Mouse (Mus musculus) spleen, adult 12 weeks (tissue): ENCODE data around the gene Rsph9.

ENCODE experiments used
- DNase-seq: peaks from one replicate; pipeline ENCODE4 v3.0.0; 2022; ENCODE audit warnings: low spot score

Rsph9 gene

DNA sequence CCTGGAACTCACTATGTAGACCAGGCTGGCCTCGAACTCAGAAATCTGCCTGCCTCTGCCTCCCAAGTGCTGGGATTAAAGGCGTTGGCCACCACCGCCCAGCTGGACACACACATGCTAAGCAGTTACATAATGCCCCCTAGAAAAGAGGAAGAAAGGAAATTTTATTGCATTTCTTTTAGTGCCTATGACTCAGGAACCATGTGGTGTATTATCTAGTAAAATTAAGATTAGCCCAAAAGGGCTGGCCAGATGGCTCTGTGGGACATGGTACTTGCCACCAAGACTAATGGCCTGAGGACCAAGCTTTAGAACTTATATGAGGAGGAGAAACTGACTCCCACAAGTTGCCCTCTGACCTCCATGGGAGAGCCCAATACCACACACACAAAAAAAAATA is 4.1 kb downstream of the Rsph9 start:
- no peak for DNase-seq

DNA sequence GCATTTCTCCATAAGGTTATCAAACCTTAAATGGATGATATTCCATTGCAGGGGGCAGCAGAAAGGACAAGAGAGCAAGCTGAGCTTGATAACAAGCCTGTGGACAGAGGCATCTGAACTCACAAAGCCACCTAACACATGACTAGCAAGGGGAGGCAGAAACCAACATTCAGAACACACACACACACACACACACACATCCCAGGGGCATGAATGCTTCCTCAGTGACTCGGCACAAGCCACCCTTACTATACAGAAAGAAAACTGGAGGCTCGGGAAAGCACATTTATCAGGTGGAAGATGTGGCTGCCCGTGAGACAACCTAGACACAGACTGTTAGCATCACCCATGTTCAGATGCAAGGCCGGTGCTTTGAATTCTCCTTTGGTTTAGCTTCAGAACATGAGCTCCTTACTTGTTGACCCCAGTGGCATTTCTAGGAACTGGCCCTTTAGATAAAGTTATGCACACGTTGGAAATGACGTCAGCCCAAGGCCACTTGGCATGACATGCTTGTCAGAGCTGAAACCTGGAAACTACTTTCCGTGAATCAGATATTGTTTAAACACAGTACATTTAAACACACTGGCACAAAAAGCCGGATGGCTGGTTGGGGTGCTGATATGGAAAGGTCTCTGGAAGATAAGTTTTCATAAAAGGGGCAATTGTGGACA is 5.3 kb downstream of the Rsph9 start:
- no peak for DNase-seq

DNA sequence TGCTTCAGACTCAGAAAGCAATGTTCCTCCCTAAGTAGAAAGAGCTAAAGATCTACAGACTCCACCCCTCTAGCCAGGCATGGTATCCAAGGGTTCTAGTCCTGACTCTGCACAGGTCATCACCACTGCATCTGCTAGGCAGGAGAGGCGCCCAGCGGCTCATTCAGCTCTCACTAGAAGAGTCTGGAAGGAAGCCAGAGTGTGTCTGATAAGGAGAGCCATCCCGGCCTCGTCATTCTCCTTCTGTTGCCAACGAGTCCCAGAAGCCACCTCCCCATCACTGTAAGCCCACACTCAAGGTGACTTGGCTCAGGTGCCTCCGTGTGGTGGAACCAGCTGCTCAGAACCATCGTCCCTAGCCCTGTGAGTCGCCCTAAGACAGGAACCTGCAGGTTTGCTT is 11.2 kb downstream of the Rsph9 start:
- DNase-seq, result peak; percentile 32

DNA sequence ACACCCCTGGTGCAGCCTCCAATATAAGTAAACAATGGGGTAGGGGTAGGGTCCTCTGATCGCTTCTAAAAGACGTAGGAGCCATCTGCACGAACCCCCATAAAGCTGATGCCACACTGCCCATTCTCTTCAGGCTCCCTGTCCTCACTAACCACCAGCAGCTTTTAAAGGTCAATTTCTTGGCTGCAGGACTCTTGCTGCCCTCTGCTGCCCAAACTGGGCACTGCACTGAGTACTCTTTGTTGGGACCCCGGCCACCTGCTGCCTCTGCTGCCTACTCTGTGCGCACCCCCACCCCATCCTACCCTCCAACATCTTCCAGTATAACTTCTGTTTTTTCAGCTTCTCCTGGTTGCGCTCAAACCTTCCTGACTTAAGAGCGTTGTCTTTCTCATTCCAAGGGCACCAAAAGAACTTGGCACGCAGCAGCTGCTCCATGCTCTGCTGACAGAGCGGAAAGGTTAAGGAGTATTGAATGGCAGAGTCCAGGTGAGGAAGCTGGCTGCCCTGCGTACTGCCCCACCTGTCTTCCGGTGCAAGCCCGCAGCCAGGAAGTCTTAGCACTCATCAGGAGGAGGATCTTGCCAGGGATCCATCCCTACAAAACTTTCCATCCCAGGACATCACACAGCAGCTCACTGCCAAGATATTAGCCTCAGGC is 11.8 kb downstream of the Rsph9 start:
- DNase-seq, result peak; percentile 47

DNA sequence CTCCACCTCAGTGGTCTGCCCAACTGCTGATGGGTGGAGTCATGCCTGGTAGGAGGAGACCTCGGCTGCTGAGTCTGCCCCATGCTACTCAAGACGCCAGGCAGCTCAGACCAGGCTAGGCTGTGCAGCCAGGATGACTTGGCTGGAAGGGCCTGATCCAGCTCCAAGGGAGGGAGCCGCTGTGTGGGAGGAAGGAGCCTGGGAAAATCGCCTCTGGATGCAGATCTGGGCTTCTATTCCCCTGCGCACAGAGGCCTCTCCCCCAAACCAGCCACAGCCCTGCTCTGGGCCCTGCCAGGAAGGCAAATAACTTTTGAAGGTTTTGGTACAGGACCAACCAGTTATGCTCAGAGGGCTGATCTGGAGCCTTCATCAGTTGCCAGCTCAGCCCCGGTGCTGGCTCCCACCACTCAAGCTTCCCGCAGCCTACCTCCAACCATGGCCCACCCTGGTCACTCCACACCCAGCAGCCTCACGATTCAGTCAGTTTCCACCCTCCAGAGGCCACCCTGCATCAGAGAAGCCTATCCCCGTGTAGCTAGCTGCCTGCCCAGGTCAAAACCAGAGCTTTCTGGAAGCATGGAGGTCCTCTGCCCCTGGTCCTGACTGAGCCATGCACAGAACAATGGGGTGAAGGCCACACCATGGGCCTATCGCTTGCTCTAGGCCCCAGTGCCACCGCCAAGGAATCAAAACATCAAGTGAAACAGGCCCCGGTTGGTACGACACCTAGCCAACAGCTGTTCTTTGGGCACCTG is 14.1 kb downstream of the Rsph9 start:
- no peak for DNase-seq

DNA sequence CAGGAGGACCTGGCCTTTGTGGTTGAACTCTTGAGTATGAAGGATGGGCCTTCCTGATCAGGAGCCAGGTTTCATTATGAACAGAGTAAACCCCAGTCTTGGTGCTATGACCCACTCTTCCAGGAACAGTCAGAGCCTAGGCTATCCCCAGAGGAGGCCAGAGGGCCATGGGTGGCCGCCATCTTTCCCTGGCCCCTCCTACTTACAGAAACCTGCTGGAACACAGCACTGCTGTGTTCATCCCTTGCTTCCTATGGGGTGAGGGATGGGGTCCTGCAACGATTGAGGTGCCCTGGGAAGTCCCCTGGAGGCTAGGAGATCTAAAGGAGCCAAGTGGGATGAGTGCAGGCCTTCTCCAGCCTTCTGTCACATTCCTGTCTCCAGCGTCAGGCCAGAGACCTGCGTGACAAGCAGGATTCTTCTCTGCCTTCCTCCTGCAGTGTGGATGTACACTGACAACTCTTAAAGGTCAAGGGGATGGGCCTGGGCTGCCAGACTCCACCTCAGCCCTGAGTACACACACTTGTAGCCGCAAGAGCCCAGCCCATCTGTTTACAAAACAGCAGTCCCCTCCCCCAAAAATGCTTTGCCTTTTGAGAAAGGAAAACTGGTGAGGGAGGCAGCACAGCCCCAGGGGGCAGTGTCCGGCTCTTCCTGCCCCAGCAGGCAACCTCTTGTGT is 16.1 kb downstream of the Rsph9 start:
- no peak for DNase-seq

DNA sequence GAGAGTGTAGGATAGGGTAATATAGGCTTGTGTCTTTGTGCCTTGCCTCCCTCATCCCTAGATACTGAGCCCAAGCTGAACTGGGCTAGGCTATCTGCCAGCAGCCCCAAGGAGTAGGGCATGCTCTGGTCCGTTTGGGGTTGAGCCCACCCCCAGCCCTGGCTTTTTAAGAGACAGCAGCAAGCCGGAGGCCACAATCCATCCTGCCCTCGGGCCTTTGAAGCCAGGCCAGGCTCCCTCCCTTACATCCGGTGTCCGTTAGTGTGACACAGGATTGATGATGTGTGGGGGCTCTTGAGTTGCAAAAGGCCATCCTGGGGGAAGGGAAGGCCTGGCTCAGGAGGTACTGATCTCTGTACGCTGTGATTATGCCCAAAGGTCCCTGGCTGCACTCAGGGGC is 17.4 kb downstream of the Rsph9 start:
- DNase-seq, result no peak

DNA sequence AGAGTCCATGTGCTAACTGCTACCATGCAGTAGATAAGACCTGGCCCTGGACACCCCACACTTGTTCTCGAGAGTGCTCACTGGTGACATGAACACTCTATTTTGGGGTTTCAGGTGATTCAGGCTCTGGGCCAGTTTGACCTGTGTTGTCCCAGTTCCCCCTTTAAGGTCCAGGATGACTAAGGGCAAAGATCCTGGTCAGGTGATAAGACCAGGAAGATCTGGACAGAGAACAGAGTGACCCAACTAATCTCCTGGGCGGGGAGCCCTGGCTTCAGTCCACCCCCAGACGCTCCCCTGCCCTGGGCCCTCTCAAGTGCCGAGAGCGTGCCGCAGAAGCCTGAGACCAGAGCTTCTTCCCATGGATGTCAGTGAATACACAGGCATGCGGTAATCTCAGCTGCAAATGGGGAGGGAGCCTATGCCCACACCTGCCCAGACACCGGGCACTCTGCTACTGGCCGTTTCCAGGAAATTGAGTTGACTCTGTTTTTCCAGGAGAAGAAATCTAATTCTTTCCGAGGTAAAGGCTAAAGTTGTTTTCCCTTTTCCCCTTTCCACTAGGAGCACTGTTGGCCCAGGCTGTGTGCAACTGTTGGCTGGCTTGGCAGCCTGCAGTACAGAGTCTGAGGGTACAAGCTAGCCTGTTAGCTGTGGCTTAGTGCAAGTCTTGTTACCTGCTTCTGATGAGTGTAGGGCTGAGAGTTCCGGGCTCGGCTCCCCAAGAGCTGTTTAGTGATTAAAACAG is 19.9 kb downstream of the Rsph9 start:
- no peak for DNase-seq

DNA sequence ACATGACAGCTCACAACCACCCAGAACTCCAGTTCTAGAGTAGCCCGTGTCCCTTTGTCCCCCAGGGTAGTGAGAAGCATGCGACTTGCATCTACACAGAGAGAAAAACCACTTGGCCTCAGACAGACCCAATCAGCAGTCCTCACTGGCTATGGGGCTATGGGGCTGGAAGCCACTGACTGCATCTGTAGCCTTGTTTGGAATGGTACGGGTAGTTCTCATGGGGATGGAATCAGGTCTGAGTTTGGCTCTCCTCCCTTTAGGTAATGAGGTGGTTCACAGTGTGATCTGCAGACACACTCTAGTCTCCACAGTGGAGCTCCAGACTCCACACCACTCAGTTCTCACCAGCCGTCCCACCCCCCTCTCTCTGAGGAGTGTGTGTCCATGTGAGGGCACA is 20.7 kb downstream of the Rsph9 start:
- DNase-seq, result no peak

DNA sequence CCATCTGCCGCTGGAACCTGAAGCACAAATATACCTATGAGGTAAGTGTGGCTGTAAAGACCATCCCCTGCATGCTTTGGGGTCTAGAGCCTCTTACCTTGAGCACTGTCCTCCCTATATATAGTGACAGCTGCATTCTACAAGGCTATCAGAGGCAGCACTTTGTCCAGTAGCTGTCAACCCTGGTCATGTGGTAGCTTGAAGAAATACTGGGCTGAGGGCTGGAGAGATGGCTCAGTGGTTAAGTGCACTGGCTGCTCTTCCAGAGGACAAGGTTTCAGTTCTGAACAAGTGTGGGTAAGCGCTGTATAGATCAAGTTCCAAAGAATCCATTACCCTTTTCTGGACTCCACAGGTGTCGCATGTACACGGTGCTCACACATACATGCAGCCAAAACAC is 21.2 kb downstream of the Rsph9 start:
- DNase-seq, result no peak

DNA sequence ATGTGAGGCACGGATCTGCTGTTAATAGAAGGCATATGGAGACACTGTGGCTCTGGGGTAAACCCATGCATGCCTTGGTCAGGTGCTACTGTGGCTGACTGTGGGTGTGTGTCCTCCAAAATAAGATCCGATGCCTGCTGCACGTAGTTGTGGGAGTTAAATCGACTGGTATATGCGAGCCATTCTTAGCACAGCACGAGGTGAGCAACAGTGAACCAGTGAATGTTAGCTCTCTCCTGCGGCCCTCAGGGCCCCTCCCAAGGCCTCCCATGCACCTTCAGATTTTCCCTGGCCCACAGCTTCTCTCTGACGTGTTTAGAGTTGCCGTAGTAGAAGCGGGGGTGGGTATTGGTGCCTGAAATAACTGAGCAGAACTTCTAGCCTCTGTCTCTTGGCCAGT is 24.4 kb downstream of the Rsph9 start:
- DNase-seq, result no peak

DNA sequence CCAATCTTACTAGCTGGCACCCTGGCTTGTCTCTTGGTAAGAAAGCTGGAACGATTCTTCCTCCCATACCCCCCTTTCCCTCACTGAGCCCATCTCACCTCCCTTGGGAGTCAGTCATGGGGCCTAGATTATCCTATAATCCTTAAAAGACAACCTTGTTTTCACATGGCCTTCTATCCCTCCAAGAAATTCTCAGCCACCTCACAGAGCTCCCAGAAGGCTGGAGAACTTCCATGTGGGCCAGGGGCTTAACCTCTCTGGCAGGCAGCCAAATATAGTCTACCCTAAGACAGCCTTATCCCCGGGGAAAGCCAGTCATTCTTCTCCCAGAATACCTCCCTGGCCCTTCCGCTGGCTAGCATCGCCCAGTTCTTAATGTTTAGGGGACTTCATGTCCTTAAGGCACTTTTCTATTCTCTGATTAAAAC is 25.6 kb downstream of the Rsph9 start:
- DNase-seq, result no peak

DNA sequence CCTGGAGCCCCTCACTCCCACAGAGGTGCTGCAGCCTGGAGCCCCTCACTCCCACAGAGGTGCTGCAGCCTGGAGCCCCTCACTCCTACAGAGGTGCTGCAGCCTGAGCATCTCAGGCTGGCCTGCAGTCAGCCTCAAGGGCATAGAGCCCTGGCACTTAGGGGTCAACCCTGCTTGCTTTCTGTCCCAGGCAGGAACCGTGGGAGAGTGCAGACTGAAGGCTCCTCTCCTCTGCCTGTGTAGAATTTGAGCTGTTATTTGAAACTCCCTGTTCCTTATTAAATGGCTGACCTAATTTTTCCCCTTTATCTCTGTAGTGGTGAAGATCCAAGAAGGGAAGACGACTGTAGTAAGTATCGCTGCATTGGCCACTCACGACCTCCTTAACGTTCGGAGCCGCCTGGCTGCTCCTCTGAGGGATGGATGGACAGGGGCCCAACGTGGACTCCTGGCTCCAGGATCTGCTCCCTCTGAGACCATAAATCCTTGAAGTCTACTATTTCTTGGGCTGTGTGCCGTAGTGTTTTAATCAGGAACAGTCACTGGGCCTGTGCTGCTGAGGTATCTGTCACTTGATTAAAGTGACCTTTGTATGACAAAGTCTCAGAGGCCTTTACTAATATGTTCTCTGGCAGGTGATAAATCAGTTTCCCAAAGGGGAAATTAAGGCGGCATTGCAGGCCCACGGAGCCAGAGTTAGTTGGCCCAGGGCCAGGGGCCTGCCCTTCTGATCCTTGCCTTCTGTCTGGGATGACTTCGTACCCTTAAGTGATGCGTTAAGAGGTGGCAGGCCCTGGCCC is 26.2 kb downstream of the Rsph9 start:
- DNase-seq, result no peak

DNA sequence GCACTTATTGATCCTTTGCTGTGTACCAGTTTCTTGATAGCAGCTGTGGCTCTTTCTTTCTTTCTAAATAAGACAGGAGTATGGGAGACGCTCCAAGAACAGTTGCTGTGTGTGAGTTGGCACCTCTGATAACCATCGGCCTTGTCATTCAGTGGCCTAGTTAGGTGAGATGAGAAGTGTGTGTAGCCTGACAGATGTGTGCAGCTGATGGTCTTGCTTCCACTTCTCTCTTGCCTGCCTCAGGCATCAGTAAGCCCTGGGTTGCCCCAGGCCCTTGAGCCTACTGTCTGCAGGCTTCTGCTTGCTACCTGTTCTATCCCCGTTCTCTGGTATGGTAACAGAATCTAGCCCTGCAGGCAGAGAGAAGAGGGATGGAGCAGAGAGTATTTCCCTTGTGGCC is 27.1 kb downstream of the Rsph9 start:
- DNase-seq, result no peak

DNA sequence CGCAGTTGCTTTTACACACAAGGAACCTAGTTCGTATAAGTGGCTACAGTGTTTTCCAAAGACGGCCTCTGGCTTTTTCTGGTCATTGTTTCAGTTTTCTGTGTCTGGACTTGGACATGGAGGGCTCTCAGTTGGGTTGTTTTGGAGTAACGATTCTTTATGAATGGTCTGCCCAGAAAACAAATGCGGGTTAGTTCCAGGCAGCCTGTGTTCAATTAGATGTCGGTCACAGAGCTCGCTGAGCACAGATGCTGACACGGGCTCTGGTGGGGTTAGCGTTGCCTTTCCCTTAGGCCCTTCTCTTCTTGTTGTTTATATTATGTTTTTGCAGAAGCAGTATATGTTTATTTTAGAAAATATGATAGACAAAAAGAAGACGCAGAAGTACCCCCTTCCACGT is 27.9 kb downstream of the Rsph9 start:
- DNase-seq, result no peak

DNA sequence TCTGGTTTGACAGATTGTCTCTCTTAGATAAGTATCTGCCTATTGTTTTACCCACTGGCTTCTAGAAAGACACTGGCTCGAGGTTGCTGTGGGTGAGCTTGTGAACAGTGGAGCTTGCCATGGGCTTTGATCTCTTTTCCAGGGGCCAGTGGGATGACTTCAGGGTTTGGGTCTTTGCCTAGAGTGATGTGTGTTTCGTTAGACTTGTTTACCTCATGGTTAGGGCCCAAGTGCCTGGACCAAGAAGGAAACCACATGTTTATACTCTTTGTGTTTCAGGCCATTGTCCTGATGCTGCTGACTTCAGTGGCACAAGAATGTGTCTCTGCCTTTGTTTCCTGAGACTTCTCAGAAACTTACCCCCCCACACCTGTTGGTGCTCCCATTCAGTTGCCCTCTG is 28.5 kb downstream of the Rsph9 start:
- DNase-seq, result no peak

DNA sequence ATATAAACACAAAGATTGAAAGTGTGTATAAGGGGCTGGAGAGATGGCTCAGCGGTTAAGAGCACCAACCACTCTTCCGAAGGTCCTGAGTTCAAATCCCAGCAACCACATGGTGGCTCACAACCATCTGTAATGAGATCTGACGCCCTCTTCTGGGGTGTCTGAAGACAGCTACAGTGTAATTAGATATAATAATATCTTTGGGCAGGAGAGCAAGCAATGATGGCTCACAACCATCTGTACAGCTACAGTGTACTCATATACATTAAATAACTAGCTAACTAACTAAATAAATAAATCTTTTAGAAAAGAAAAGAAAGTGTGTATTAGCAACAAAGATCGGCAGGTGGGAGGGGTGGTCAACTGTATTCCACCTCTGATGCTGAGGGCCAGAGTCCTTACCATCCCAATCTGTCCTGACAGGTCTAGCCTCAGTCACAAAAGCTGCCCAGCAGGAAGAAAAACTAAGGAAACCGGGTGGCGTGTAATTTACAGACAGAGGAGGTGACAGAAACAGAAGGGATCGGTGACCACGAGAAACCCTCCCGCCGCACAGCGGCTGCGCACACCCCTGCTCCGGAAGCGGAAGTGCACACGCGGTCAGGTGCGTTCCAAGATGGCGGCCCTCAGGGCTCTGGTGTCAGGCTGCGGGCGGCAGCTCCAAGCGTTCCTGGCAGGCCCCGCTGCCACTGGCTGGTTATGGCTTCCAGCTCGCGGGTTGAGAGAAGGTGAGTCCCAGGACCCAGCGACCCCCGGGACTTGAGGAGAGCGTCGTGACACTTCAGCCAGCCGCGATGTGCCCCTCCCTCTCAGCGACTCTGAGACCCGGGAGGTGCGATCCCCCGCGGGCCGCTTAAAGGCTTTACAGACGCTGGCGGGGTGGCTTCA is 33.4 kb downstream of the Rsph9 start, which contains the start of gene Mrps18a:
TSS of gene Mrps18a (plus strand) at position 585 of the 888 bp plus-strand sequence.
- DNase-seq, result peak; percentile 66

DNA sequence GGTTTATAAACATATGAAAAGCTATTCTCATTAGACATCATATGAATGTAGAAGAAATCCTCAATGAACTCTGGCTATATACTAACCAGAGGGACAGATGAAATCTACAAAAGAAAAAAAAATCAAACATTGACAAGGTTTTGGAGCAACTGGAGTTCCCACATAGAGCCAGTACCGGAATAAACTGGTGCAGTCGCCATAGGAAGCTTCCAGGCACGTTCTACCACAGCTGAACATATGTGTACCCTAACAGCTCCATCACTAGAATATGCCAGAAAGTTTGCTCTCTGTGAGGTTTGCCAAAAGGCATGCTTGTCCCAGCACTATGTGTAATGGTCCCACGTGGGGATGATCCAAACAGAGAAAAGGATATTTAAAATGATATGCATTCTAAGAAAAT is 35.7 kb downstream of the Rsph9 start:
- no peak for DNase-seq

DNA sequence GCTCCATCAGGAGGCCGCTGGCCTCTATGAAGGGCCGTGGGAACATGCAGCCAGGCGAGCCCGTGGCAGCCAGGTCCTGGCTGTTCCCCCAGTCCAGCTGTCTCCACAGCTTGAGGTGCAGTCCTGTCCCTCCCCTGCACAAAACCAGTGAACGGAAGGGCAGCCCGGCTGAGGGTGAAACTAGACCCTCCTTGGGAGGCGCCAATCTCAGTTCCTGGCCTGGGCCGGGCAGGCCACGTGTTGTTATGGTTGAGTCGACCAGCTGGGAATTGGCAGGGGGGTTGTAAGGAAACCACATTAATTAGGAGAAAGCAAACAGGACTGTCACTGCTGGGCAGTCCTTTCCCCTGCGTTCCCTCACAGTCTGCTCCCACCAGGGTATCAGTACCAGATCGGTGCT is 39.5 kb downstream of the Rsph9 start:
- no peak for DNase-seq

DNA sequence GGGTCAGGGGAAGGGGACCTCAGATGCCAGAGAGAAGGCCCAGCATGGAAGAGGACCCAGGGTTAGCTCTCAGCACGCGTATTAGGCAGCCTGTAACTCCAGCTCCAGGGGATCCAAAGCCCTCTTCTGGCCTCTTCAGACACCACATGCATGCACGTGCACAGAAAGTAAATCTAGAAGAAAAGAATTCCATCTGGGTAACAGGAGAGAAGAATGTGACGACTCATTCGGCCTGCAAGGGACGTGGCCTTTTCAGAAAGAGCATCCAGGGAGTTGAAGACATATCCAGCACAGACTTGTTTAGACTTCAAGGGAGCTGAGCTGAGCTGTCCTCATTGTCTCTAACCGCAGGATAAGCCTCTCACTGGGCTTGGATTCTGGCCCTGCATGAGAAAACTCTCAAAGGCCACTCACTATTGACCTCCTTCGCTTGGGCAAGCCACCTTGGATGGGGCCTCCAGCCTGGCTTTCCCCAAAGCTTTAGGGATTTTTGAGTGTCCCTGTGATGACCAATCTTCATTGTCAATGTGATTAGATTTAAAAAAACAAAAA is 41.3 kb downstream of the Rsph9 start:
- DNase-seq, result no peak
